Mouse (Mus musculus): ENCODE data around the gene Rnf8.

- TF ChIP-seq CTCF (IDR thresholded peaks at IDR 0.05; ENCODE audit: low read depth) (no peak), EP300 (IDR thresholded peaks at IDR 0.05; ENCODE audit: low read depth) (no peak)
These were observed 15.5 kb upstream of the Rnf8 start for GRCm38 (mm10) chr17:29599051-29599450.
